Mouse (Mus musculus) lung, postnatal 0 days (tissue): Measurements from ENCODE around the gene Pafah2. TPM values are rescaled to one million over a fixed set of nuclear protein-coding genes. Genes with fewer than 3 reads are reported as not detected.

Experiments
- ATAC-seq: fragments of 200-750 bp; cut with Nextera tagmentation; 2 replicates; pipeline ENCODE4 v1.8.0; 2017; ENCODE audit warnings: moderate library complexity
- DNase-seq: peaks from one replicate; pipeline ENCODE4 v3.0.0-alpha.2; 2016; ENCODE audit warnings: low spot score
- H3K27ac ChIP-seq: fragments of 300-500 bp; sonication (generic); 2 replicates; pipeline ENCODE4 v1.5.1; 2014; ENCODE audit warnings: antibody characterized with exemption, mild to moderate bottlenecking, low read length, mixed read lengths
- H3K27me3 ChIP-seq: fragments of 300-500 bp; sonication (generic); replicated peaks from 2 replicates; pipeline ENCODE4 v1.6.1; 2014; ENCODE audit warnings: low read length, mixed read lengths; ENCODE audit not compliant: insufficient read depth
- H3K36me3 ChIP-seq: fragments of 300-500 bp; sonication (generic); 2 replicates; pipeline ENCODE4 v1.6.1; 2014; ENCODE audit warnings: low read length, mixed read lengths; ENCODE audit not compliant: insufficient read depth
- H3K4me1 ChIP-seq: fragments of 300-500 bp; sonication (generic); 2 replicates; pipeline ENCODE4 v1.6.1; 2014; ENCODE audit warnings: antibody characterized with exemption, low read depth, low read length, mixed read lengths; ENCODE audit not compliant: insufficient read depth
- H3K4me2 ChIP-seq: fragments of 300-500 bp; sonication (generic); replicated peaks from 2 replicates; pipeline ENCODE4 v1.6.1; 2014; ENCODE audit warnings: low read depth, mild to moderate bottlenecking, low read length, moderate library complexity, mixed read lengths
- H3K4me3 ChIP-seq: fragments of 300-500 bp; sonication (generic); 2 replicates; pipeline ENCODE4 v1.5.1; 2014; ENCODE audit warnings: low read depth, low read length
- H3K9ac ChIP-seq: fragments of 300-500 bp; sonication (generic); replicated peaks from 2 replicates; pipeline ENCODE4 v1.6.1; 2014; ENCODE audit warnings: low read depth, mild to moderate bottlenecking
- H3K9me3 ChIP-seq: fragments of 300-500 bp; sonication (generic); 2 replicates; pipeline ENCODE4 v1.6.1; 2016; ENCODE audit warnings: low read length, mixed read lengths
- CTCF ChIP-seq: IDR thresholded peaks from 2 replicates; pipeline ENCODE4 v1.5.1; 2016; ENCODE audit warnings: antibody characterized with exemption, mild to moderate bottlenecking
- EP300 ChIP-seq: IDR thresholded peaks from 2 replicates; pipeline ENCODE4 v1.6.1; 2016; ENCODE audit warnings: antibody characterized with exemption, mild to moderate bottlenecking, control low read depth
- WGBS: fragments of 180-500 bp; shearing (Covaris S2); extraction: QIAGEN DNeasy Blood & Tissue Kit; methylation state at CpG from one replicate; pipeline ENCODE4 v1.1.7; 2014; 5-methylcytosine and 5-hydroxymethylcytosine counted together
- polyA plus RNA-seq: library from polyadenylated mRNA; unstranded; fragments of >200 nt; fragmentation: Nextera tagmentation; extraction: Ambion mirVana; gene quantifications from 2 replicates; pipeline ENCODE4 v1.2.1, GENCODE M21; 2015

Pafah2 gene
- polyA plus RNA-seq, 1 experiment from 2014 or later: 14.1 TPM

GRCm38 (mm10) chr4:134453619-134454400 is 57.7 kb downstream of the Pafah2 start:
- Histone ChIP-seq H3K27me3 (peaks cover 9% of the 10 kb centered on the region; the same call in 1 of the 2 replicates), H3K9ac (no peak overlapping the region), H3K9me3 (no peaks in the 10 kb centered on the region), H3K4me1 (no peaks in the 10 kb centered on the region), H3K27ac (no peak overlapping the region), H3K36me3 (no peaks in the 10 kb centered on the region), H3K4me2 (no peak overlapping the region), H3K4me3 (no peak overlapping the region)
- DNase-seq (no peak), ATAC-seq (no peak)
- WGBS: 41% methylated on average over 34 of the region's 34 CpGs
- TF ChIP-seq EP300 (no peak), CTCF (no peak)

GRCm38 (mm10) chr4:134455310-134455709 is 59.2 kb downstream of the Pafah2 start:
- no peak for TF ChIP-seq CTCF
- TF ChIP-seq EP300: peak; percentile 61
- no peaks in the 10 kb centered on the region for H3K4me1 ChIP-seq
- H3K4me3 ChIP-seq: no peak overlapping the region
- H3K9ac ChIP-seq: no peak overlapping the region
- no peaks in the 10 kb centered on the region for H3K36me3 ChIP-seq
- peak; percentile 52 for DNase-seq
- 28% methylated on average over 6 of the region's 6 CpGs for WGBS
- 0 out of 2 replicates have a peak overlapping the region, but pooled peaks have one; percentile 4 for H3K4me2 ChIP-seq
- H3K27me3 ChIP-seq: peaks cover 9% of the 10 kb centered on the region; the same call in 1 of the 2 replicates
- ATAC-seq: peak; percentile 81
- H3K9me3 ChIP-seq: no peaks in the 10 kb centered on the region
- no peak overlapping the region for H3K27ac ChIP-seq

GRCm38 (mm10) chr4:134457130-134457825 is 61.2 kb downstream of the Pafah2 start:
- DNase-seq (no peak), ATAC-seq (no peak)
- no peaks in the 10 kb centered on the region for H3K9me3 ChIP-seq

GRCm38 (mm10) chr4:134458856-134459255 is 62.7 kb downstream of the Pafah2 start:
- Histone ChIP-seq H3K36me3 (no peaks in the 10 kb centered on the region), H3K4me1 (no peaks in the 10 kb centered on the region), H3K27ac (no peak overlapping the region), H3K9me3 (no peaks in the 10 kb centered on the region), H3K4me2 (no peak overlapping the region), H3K4me3 (no peak overlapping the region), H3K9ac (no peak overlapping the region), H3K27me3 (peaks cover 5% of the 10 kb centered on the region; the same call in 1 of the 2 replicates)
- TF ChIP-seq CTCF (no peak), EP300 (no peak)
- DNase-seq (no peak), ATAC-seq (no peak)
- WGBS: 76% methylated on average over 5 of the region's 5 CpGs

More at GRCm38 (mm10) chr4:134457130-134457825, 61.2 kb downstream of the Pafah2 start:
- Histone ChIP-seq H3K36me3 (no peaks in the 10 kb centered on the region), H3K27me3 (peaks cover 9% of the 10 kb centered on the region; the same call in 1 of the 2 replicates), H3K9ac (no peak overlapping the region), H3K4me3 (no peak overlapping the region), H3K4me1 (no peaks in the 10 kb centered on the region), H3K27ac (no peak overlapping the region), H3K4me2 (no peak overlapping the region)
- 53% methylated on average over 7 of the region's 7 CpGs for WGBS
- no peak for TF ChIP-seq CTCF
- no peak for TF ChIP-seq EP300

- DNase-seq (peak; percentile 36), ATAC-seq (0 out of 2 replicates have a peak, but pooled peaks have one; percentile 19)
- Histone ChIP-seq H3K4me1 (no peaks in the 10 kb centered on the region), H3K9ac (no peak overlapping the region), H3K36me3 (no peaks in the 10 kb centered on the region), H3K4me3 (no peak overlapping the region), H3K27ac (no peak overlapping the region), H3K27me3 (no peaks in the 10 kb centered on the region), H3K4me2 (no peak overlapping the region), H3K9me3 (no peaks in the 10 kb centered on the region)
- no peak for TF ChIP-seq CTCF
- no peak for TF ChIP-seq EP300
- 48% methylated on average over 10 of the region's 10 CpGs for WGBS
Measured at GRCm38 (mm10) chr4:134460277-134460676, 64.2 kb downstream of the Pafah2 start.

GRCm38 (mm10) chr4:134461252-134461651 is 65.1 kb downstream of the Pafah2 start:
- WGBS: 63% methylated on average over 5 of the region's 5 CpGs
- H3K9ac ChIP-seq: no peak overlapping the region
- no peak for DNase-seq
- no peaks in the 10 kb centered on the region for H3K4me1 ChIP-seq
- H3K9me3 ChIP-seq: no peaks in the 10 kb centered on the region
- no peak for TF ChIP-seq EP300
- no peak for TF ChIP-seq CTCF
- no peak for ATAC-seq
- no peaks in the 10 kb centered on the region for H3K27me3 ChIP-seq
- no peak overlapping the region for H3K27ac ChIP-seq
- H3K4me3 ChIP-seq: no peak overlapping the region
- no peak overlapping the region for H3K4me2 ChIP-seq
- no peaks in the 10 kb centered on the region for H3K36me3 ChIP-seq
